Mouse (Mus musculus) myocyte (in vitro differentiated cells): Measurements from ENCODE around the gene Prrc2b.

Experiments
- E2F4 ChIP-seq: IDR thresholded peaks from one replicate; pipeline ENCODE4 v1.6.1; 2011; ENCODE audit warnings: mild to moderate bottlenecking, control low read depth, moderate library complexity; ENCODE audit not compliant: insufficient read depth
- MAX ChIP-seq: IDR thresholded peaks from one replicate; pipeline ENCODE4 v1.6.1; 2011; ENCODE audit warnings: low read depth, mild to moderate bottlenecking, control low read depth
- MYOD1 ChIP-seq, 3 experiments: IDR thresholded peaks; one replicate each; pipeline ENCODE4 v1.6.1; 2011; ENCODE audit warnings: control low read depth in 2 of 3, low read depth in 2 of 3, mild to moderate bottlenecking in 2 of 3, moderate library complexity in 1 of 3; ENCODE audit not compliant: insufficient read length in 2 of 3, control insufficient read depth in 1 of 3
- MYOG ChIP-seq, 3 experiments: IDR thresholded peaks; one replicate each; pipeline ENCODE4 v1.6.1; 2011; ENCODE audit warnings: control low read depth in 2 of 3, low read depth in 2 of 3, mild to moderate bottlenecking in 2 of 3; ENCODE audit not compliant: insufficient read length in 2 of 3, control insufficient read depth in 1 of 3, insufficient read depth in 1 of 3
- POLR2A ChIP-seq: IDR thresholded peaks from one replicate; pipeline ENCODE4 v1.6.1; 2011; ENCODE audit warnings: low read depth, mild to moderate bottlenecking, control low read depth, moderate library complexity; ENCODE audit not compliant: insufficient read length
- POLR2AphosphoS2 ChIP-seq: IDR thresholded peaks from one replicate; pipeline ENCODE4 v1.6.1; 2011; ENCODE audit warnings: low read depth, control low read depth; ENCODE audit not compliant: insufficient read length
- SRF ChIP-seq: IDR thresholded peaks from one replicate; pipeline ENCODE4 v1.6.1; 2011; ENCODE audit warnings: low read depth; ENCODE audit not compliant: control insufficient read depth, insufficient read length
- TCF12 ChIP-seq: IDR thresholded peaks from one replicate; pipeline ENCODE4 v1.6.1; 2011; ENCODE audit warnings: mild to moderate bottlenecking, control low read depth; ENCODE audit not compliant: poor library complexity, insufficient read depth, severe bottlenecking
- USF1 ChIP-seq: IDR thresholded peaks from one replicate; pipeline ENCODE4 v1.6.1; 2011; ENCODE audit warnings: low read depth, mild to moderate bottlenecking, control low read depth, moderate library complexity

DNA sequence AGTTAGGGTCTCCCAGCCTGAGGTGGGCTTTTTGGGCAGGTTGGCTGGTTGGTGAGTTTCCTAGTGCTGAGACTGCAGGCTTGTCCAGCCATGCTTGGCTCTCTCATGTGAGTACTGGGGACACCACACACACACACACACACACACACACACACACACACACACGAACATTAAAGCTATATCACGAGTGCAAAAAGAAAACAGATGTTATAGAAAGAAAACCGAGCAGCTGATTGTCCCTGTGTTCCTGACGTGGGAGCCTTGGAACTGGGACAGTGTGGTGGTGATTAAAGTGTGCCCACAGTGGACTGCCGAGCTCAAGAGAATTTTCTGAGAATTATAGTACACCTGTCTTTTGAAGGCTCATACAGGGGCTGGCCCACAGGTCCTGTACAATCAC is 18.4 kb downstream of the Prrc2b start:
- TF ChIP-seq POLR2A: no peak
- TF ChIP-seq MYOG (IDR thresholded peaks at IDR 0.05; ENCODE audit: control insufficient read depth in 1 of 3, insufficient read depth in 1 of 3, insufficient read length in 2 of 3, low read depth in 2 of 3): no peak
- TF ChIP-seq TCF12: no peak
- TF ChIP-seq MYOD1 (IDR thresholded peaks at IDR 0.05; ENCODE audit: control insufficient read depth in 1 of 3, insufficient read length in 2 of 3, low read depth in 2 of 3): no peak
- TF ChIP-seq USF1: no peak
- no peak for TF ChIP-seq POLR2AphosphoS2
- TF ChIP-seq MAX: no peak
- no peak for TF ChIP-seq E2F4
- TF ChIP-seq SRF: no peak
